Mouse (Mus musculus) forebrain, embryonic 16.5 days (tissue): ENCODE measurements at regions not wholly inside any gene's neighbourhood (a gene's known extent, or its start where the extent isn't known, plus 50 kb on each side); places are given as distances from the start of the nearest gene placed in this dataset.

Experiments used
- ATAC-seq: fragments of 200-750 bp; cut with Nextera tagmentation; 2 replicates; pipeline ENCODE4 v1.8.0; 2017; ENCODE audit warnings: mild to moderate bottlenecking, moderate library complexity
- H3K27ac ChIP-seq: fragments of 300-500 bp; sonication (generic); 2 replicates; pipeline ENCODE4 v1.5.1; 2014; ENCODE audit warnings: low read length, control low read depth
- H3K27me3 ChIP-seq: fragments of 300-500 bp; sonication (generic); replicated peaks from 2 replicates; pipeline ENCODE4 v1.6.1; 2014; ENCODE audit warnings: low read length; ENCODE audit not compliant: control insufficient read depth, insufficient read depth
- H3K36me3 ChIP-seq: fragments of 300-500 bp; sonication (generic); 2 replicates; pipeline ENCODE4 v1.6.1; 2014; ENCODE audit not compliant: control insufficient read depth, insufficient read depth
- H3K4me1 ChIP-seq: fragments of 300-500 bp; sonication (generic); replicated peaks from 2 replicates; pipeline ENCODE4 v1.6.1; 2014; ENCODE audit warnings: low read length; ENCODE audit not compliant: control insufficient read depth, insufficient read depth
- H3K4me2 ChIP-seq: fragments of 300-500 bp; sonication (generic); 2 replicates; pipeline ENCODE4 v1.6.1; 2014; ENCODE audit warnings: mild to moderate bottlenecking, low read length, control low read depth
- H3K4me3 ChIP-seq: fragments of 300-500 bp; sonication (generic); replicated peaks from 2 replicates; pipeline ENCODE4 v1.5.1; 2014; ENCODE audit warnings: mild to moderate bottlenecking, low read length, control low read depth
- H3K9ac ChIP-seq: fragments of 300-500 bp; sonication (generic); replicated peaks from 2 replicates; pipeline ENCODE4 v1.6.1; 2014; ENCODE audit warnings: low read depth, low read length, control low read depth
- H3K9me3 ChIP-seq: fragments of 300-500 bp; sonication (generic); 2 replicates; pipeline ENCODE4 v1.6.1; 2016; ENCODE audit warnings: low read length; ENCODE audit not compliant: control insufficient read depth
- WGBS: fragments of 180-500 bp; shearing (Covaris S2); extraction: QIAGEN DNeasy Blood & Tissue Kit; methylation state at CpG from one replicate; pipeline ENCODE4 v1.1.7; 2014; 5-methylcytosine and 5-hydroxymethylcytosine counted together

DNA sequence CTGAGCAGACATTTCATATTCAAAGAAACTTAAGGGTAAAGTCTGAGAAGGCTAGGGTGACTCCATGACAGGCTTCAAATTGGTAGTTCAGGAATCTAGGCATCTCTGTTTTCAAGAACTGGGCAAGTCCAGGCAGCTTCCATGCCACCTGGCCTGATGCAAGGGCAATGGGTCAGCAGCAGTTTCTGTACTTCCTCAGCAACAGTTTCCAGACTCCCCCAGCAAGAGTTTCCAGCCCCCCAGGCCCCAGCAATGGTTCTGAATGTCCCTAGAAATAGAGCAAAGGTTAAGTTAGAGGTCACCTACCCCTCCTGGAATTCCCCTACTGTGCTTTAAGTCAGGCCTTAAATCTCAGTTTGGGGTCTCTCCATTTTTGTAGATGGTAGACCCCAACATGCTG is 203.6 kb upstream of the Nabp1 start:
- Histone ChIP-seq H3K4me2 (no peak overlapping the region), H3K36me3 (no peaks in the 10 kb centered on the region), H3K27ac (no peak overlapping the region), H3K4me3 (no peak overlapping the region), H3K9ac (no peak overlapping the region), H3K9me3 (no peaks in the 10 kb centered on the region), H3K27me3 (no peaks in the 10 kb centered on the region), H3K4me1 (no peaks in the 10 kb centered on the region)
- no peak for ATAC-seq

DNA sequence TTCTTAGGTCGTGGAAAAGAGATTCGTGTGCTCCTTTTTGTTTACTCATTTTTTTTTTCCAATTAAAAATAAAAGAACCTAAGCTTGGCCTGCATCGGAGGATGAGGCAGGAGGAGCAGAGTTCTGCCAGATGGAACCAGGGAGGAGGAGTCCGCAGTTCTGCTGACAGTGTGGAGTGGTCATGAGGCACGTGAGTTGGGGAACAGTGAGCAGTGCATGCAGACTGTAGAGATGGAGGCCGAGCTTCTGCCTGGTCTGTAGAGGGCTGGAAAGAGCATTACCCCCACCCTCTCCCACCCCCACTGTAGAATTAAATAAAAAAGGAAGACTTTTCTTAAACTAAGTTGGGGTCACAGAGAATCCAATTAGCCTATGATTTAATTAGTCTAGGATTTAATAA is 202.5 kb upstream of the Nabp1 start:
- 64% methylated on average over 6 of the region's 6 CpGs for WGBS
- Histone ChIP-seq H3K27ac (no peak overlapping the region), H3K4me2 (no peak overlapping the region), H3K9ac (no peak overlapping the region), H3K36me3 (no peaks in the 10 kb centered on the region), H3K27me3 (no peaks in the 10 kb centered on the region), H3K4me1 (no peaks in the 10 kb centered on the region), H3K4me3 (no peak overlapping the region), H3K9me3 (no peaks in the 10 kb centered on the region)
- no peak for ATAC-seq

DNA sequence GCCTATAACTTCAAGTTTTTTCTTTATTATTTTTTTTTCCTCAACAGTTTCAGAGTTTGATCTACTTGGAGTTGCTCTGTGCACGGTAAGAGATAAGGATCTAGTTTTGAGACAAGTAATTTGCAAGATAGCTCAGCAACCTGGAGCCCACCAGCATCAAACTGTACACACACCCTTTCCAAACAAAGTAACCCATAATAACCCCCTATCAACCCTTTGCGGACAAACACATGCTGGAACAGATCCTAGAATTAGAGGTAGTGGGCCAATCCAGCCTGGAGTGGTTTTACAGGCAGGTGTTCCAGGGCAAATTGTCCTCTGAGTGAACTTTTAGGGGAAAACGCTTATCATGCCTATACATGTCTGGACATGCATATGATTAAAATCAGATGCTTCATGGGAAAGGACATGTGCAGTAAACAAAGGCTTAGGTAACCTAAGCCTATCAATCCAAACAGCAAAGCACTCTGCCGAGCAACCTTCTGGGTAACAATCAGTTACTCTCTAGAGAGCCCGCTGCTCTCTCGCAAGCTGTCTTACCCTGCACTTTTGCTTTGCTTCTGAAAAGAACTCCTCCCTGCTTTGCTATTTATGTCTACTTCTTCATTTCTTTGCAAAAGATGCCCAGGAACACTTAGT is 200.2 kb upstream of the Nabp1 start:
- 69% methylated on average over 6 of the region's 6 CpGs for WGBS
- Histone ChIP-seq H3K4me2 (no peak overlapping the region), H3K27ac (no peak overlapping the region), H3K4me3 (no peak overlapping the region), H3K4me1 (no peaks in the 10 kb centered on the region), H3K27me3 (no peaks in the 10 kb centered on the region), H3K9ac (no peak overlapping the region), H3K9me3 (no peaks in the 10 kb centered on the region), H3K36me3 (no peaks in the 10 kb centered on the region)
- no peak for ATAC-seq

DNA sequence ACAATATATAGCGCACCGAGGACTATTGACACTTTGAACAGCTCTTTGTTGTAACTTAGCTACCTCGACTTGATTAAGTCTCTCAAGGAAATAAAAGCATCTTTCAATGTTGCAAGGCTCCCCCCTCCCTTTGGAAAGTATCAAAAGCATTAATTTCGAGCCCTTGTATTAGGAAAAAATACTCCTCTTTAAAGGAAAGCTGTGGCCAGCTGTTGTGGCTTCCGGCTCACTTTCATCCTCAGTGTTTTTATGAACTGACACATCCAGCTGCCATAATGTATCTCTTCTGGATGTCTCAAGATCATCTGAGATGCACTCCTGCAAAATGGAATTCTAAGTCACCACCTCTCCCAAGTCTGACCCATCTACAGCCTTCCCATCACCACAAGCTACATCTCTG is 199.6 kb upstream of the Nabp1 start:
- H3K36me3 ChIP-seq: no peaks in the 10 kb centered on the region
- no peak overlapping the region for H3K9ac ChIP-seq
- H3K4me1 ChIP-seq: no peaks in the 10 kb centered on the region
- H3K4me2 ChIP-seq: no peak overlapping the region
- H3K4me3 ChIP-seq: no peak overlapping the region
- H3K9me3 ChIP-seq: no peaks in the 10 kb centered on the region
- no peak for ATAC-seq
- H3K27me3 ChIP-seq: no peaks in the 10 kb centered on the region
- 29% methylated on average over 5 of the region's 5 CpGs for WGBS
- H3K27ac ChIP-seq: no peak overlapping the region

DNA sequence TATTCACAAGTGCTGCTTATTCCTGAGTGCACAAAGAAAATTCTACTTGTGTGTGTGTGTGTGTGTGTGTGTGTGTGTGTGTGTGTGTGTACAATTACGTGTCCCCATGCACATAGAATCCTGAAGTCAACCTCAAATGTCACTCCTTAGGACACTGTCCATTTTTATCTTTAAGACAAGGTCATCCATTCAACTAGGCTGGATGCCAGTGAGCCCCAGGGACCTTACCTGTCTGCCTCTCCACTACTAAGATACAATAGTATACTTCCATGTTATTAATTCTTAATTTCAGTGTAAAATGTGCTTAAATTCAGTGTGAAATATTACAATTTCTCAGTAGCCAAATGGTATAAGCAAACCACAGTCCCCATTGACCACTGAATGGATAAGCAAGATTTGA is 193.5 kb upstream of the Nabp1 start:
- 79% methylated on average over 1 of the region's 1 CpGs for WGBS
- no peak for ATAC-seq

GRCm38 (mm10) chr1:51671287-51671686 is 193.1 kb upstream of the Nabp1 start:
- peaks cover 8% of the 10 kb centered on the region for H3K4me1 ChIP-seq
- no peak overlapping the region for H3K9ac ChIP-seq
- WGBS: 37% methylated on average over 3 of the region's 3 CpGs
- ATAC-seq: peak; percentile 95
- H3K4me3 ChIP-seq: no peak overlapping the region
- H3K27me3 ChIP-seq: no peaks in the 10 kb centered on the region
- no peak overlapping the region for H3K4me2 ChIP-seq
- H3K9me3 ChIP-seq: no peaks in the 10 kb centered on the region
- H3K27ac ChIP-seq: 0 out of 2 replicates have a peak overlapping the region, but pooled peaks have one; percentile 33
- H3K36me3 ChIP-seq: no peaks in the 10 kb centered on the region

More for the DNA sequence above, 193.5 kb upstream of the Nabp1 start:
- H3K4me3 ChIP-seq: no peak overlapping the region
- no peaks in the 10 kb centered on the region for H3K9me3 ChIP-seq
- H3K27ac ChIP-seq: no peak overlapping the region
- no peak overlapping the region for H3K4me2 ChIP-seq
- H3K36me3 ChIP-seq: no peaks in the 10 kb centered on the region
- peaks cover 8% of the 10 kb centered on the region for H3K4me1 ChIP-seq
- no peak overlapping the region for H3K9ac ChIP-seq
- H3K27me3 ChIP-seq: no peaks in the 10 kb centered on the region

DNA sequence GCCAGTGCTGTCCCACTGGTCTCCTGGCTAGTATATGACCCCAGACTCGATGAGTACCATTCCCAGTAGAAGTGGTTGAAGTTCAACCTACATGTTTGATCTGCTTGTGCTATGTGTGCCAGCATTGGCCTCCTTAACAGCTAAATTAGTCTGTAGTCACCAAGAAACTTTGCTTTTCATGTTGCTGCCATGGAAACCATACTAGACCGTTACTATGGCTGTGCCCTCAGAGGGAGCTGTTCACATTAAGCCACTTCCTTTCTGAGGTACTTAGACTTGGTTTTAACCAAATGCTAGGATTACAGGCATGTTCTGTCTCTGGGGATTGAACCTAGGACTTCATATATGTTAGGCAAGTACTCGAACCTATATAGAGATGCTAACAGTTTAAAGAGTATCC is 191.8 kb upstream of the Nabp1 start:
- no peak overlapping the region for H3K4me3 ChIP-seq
- WGBS: 44% methylated on average over 3 of the region's 3 CpGs
- no peaks in the 10 kb centered on the region for H3K36me3 ChIP-seq
- no peak overlapping the region for H3K4me2 ChIP-seq
- no peak overlapping the region for H3K27ac ChIP-seq
- no peaks in the 10 kb centered on the region for H3K27me3 ChIP-seq
- H3K9ac ChIP-seq: no peak overlapping the region
- peaks cover 8% of the 10 kb centered on the region for H3K4me1 ChIP-seq
- H3K9me3 ChIP-seq: no peaks in the 10 kb centered on the region
- ATAC-seq: no peak

GRCm38 (mm10) chr1:51668881-51669280 is 190.7 kb upstream of the Nabp1 start:
- no peak for ATAC-seq
- no peaks in the 10 kb centered on the region for H3K36me3 ChIP-seq
- H3K4me2 ChIP-seq: no peak overlapping the region

GRCm38 (mm10) chr1:51660531-51660930 is 182.3 kb upstream of the Nabp1 start:
- Histone ChIP-seq H3K36me3 (no peaks in the 10 kb centered on the region), H3K9ac (no peak overlapping the region), H3K9me3 (no peaks in the 10 kb centered on the region), H3K4me3 (no peak overlapping the region), H3K4me1 (no peaks in the 10 kb centered on the region), H3K27ac (no peak overlapping the region), H3K27me3 (no peaks in the 10 kb centered on the region), H3K4me2 (no peak overlapping the region)
- ATAC-seq: no peak
- WGBS: 91% methylated on average over 1 of the region's 1 CpGs

More at GRCm38 (mm10) chr1:51668881-51669280, 190.7 kb upstream of the Nabp1 start:
- Histone ChIP-seq H3K9me3 (no peaks in the 10 kb centered on the region), H3K27ac (no peak overlapping the region), H3K4me1 (peaks cover 8% of the 10 kb centered on the region), H3K4me3 (no peak overlapping the region), H3K9ac (no peak overlapping the region), H3K27me3 (no peaks in the 10 kb centered on the region)

- ATAC-seq: no peak
- H3K4me1 ChIP-seq: no peaks in the 10 kb centered on the region
- WGBS: 87% methylated on average over 4 of the region's 4 CpGs
Observed at GRCm38 (mm10) chr1:51657203-51657602, 179.0 kb upstream of the Nabp1 start.

More at GRCm38 (mm10) chr1:51657203-51657602, 179.0 kb upstream of the Nabp1 start:
- H3K36me3 ChIP-seq: no peaks in the 10 kb centered on the region
- H3K9me3 ChIP-seq: no peaks in the 10 kb centered on the region
- no peaks in the 10 kb centered on the region for H3K27me3 ChIP-seq
- no peak overlapping the region for H3K4me2 ChIP-seq
- no peak overlapping the region for H3K9ac ChIP-seq
- no peak overlapping the region for H3K4me3 ChIP-seq
- no peak overlapping the region for H3K27ac ChIP-seq
